Mouse (Mus musculus) cortical plate, adult 2 months (tissue): ENCODE measurements around the gene Pdcd1lg2.

ENCODE experiments used
- CTCF ChIP-seq: fragments of 200-500 bp; IDR thresholded peaks from 2 replicates; pipeline ENCODE4 v1.5.1; 2011; ENCODE audit warnings: mild to moderate bottlenecking, control low read depth, low read length; ENCODE audit not compliant: insufficient read depth; ENCODE audit errors: extremely low read depth
- POLR2A ChIP-seq: fragments of 200-500 bp; IDR thresholded peaks from 2 replicates; pipeline ENCODE4 v1.6.1; 2011; ENCODE audit warnings: mild to moderate bottlenecking, low read length, control low read depth; ENCODE audit not compliant: insufficient read depth; ENCODE audit errors: extremely low read depth

DNA sequence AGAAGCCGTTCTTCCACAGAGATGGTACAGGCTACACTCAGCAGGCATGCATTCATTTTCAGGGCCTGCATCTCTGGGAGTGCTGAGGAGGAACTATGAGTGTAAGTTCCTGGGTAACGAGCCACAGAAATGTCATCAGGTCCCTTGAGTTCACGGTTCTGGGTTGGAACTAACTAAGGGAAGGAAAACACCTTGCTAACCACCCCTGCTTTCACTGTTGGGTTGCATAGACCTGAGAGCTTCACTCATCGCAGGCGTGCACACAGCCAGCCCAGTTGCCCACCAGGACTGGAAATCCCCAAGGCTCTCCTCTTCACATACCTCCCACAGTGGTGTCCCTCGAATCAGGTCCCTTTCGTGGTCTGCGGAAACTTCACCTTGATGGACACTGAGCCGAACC lies 35.8 kb upstream of the Pdcd1lg2 start:
- no peak for TF ChIP-seq CTCF
- no peak for TF ChIP-seq POLR2A
